Mouse (Mus musculus) midbrain, embryonic 12.5 days (tissue): ENCODE measurements at regions not wholly inside any gene's neighbourhood (a gene's known extent, or its start where the extent isn't known, plus 50 kb on each side); places are given as distances from the start of the nearest gene placed in this dataset.
A peak's percentile ranks its signal among the peaks of the same experiment; 100 is the strongest.
"Not testable (repeated sequence)": the region's sequence is repeated elsewhere in the genome, so short reads cannot be mapped to it uniquely, and the experiment has no call there.

Experiments
- ATAC-seq: fragments of 200-750 bp; cut with Nextera tagmentation; 2 replicates; pipeline ENCODE4 v1.8.0; 2017; ENCODE audit warnings: low read depth, moderate TSS enrichment, moderate library complexity; ENCODE audit not compliant: low FRiP score
- H3K27ac ChIP-seq: fragments of 300-500 bp; sonication (generic); replicated peaks from 2 replicates; pipeline ENCODE4 v1.5.1; 2016; ENCODE audit warnings: mild to moderate bottlenecking
- H3K27me3 ChIP-seq: fragments of 300-500 bp; sonication (generic); 2 replicates; pipeline ENCODE4 v1.6.1; 2016; ENCODE audit warnings: mild to moderate bottlenecking
- H3K36me3 ChIP-seq: fragments of 300-500 bp; sonication (generic); 2 replicates; pipeline ENCODE4 v1.6.1; 2016
- H3K4me1 ChIP-seq: fragments of 300-500 bp; sonication (generic); 2 replicates; pipeline ENCODE4 v1.6.1; 2016
- H3K4me2 ChIP-seq: fragments of 300-500 bp; sonication (generic); replicated peaks from 2 replicates; pipeline ENCODE4 v1.6.1; 2016; ENCODE audit warnings: mild to moderate bottlenecking, moderate library complexity
- H3K4me3 ChIP-seq: fragments of 300-500 bp; sonication (generic); 2 replicates; pipeline ENCODE4 v1.5.1; 2016; ENCODE audit warnings: mild to moderate bottlenecking
- H3K9ac ChIP-seq: fragments of 300-500 bp; sonication (generic); replicated peaks from 2 replicates; pipeline ENCODE4 v1.6.1; 2016; ENCODE audit warnings: mild to moderate bottlenecking, moderate library complexity
- H3K9me3 ChIP-seq: fragments of 300-500 bp; sonication (generic); 2 replicates; pipeline ENCODE4 v1.6.1; 2016; ENCODE audit warnings: mild to moderate bottlenecking
- WGBS: fragments of 180-500 bp; shearing (Covaris S2); methylation state at CpG from one replicate; pipeline ENCODE4 v1.1.7; 2016; 5-methylcytosine and 5-hydroxymethylcytosine counted together

DNA sequence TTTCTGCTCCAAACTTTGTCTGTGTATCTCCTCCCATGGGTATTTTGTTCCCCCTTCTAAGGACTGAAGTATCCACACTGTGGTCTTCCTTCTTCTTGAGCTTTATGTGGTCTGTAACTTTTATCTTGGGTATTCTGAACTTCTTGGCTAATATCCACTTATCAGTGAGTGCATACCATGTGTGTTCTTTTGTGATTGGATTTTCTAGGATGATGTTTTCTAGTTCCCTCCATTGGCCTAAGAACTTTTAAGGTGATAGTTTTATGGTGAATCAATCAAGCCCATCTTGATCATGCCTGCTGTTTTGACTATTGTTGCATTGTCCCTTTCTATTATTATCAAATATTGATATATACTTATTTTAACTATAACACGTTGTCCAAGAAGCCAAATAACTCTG lies 779.4 kb upstream of the Tpm3-rs7 start:
- not testable (repeated sequence) for H3K4me2 ChIP-seq, ATAC-seq, H3K36me3 ChIP-seq, H3K4me1 ChIP-seq, H3K9me3 ChIP-seq, H3K9ac ChIP-seq, H3K27me3 ChIP-seq, H3K4me3 ChIP-seq, H3K27ac ChIP-seq
- WGBS, result 78% methylated on average over 1 of the region's 1 CpGs

GRCm38 (mm10) chr14:112535914-112536313 lies 778.5 kb upstream of the Tpm3-rs7 start:
- no peak for ATAC-seq
- no peak overlapping the region for H3K4me2 ChIP-seq
- no peak overlapping the region for H3K4me3 ChIP-seq
- no peak overlapping the region for H3K9ac ChIP-seq
- no peak overlapping the region for H3K27ac ChIP-seq
- no peaks in the 10 kb centered on the region for H3K4me1 ChIP-seq
- WGBS, result 80% methylated on average over 3 of the region's 3 CpGs
- no peaks in the 10 kb centered on the region for H3K36me3 ChIP-seq
- H3K9me3 ChIP-seq, result no peaks in the 10 kb centered on the region
- H3K27me3 ChIP-seq, result no peaks in the 10 kb centered on the region

DNA sequence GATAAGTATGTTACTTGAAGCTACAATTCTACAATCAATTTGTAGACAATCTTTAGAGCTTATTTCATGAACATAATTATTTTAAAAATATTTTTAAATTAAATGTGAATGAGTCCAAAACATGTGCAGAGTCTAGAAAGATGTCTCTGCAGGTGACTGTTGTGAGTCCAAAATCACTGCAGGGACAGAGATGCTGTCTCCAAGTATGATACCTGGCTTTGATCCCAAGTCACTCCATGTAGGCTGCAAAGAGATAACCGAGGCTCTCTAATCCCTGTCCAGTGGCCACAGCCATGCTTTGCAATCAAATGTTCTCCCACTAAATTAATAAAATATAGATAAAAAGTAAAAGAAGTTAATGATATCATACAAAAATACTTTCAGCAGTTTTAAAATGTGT lies 772.1 kb upstream of the Tpm3-rs7 start:
- Histone ChIP-seq H3K36me3 (no peaks in the 10 kb centered on the region), H3K4me2 (no peak overlapping the region), H3K4me1 (no peaks in the 10 kb centered on the region), H3K27ac (no peak overlapping the region), H3K9me3 (no peaks in the 10 kb centered on the region), H3K27me3 (no peaks in the 10 kb centered on the region), H3K9ac (no peak overlapping the region), H3K4me3 (no peak overlapping the region)
- ATAC-seq, result no peak
- 92% methylated on average over 1 of the region's 1 CpGs for WGBS

- no peak for ATAC-seq
Measured at GRCm38 (mm10) chr14:112548798-112549197, 765.6 kb upstream of the Tpm3-rs7 start.

GRCm38 (mm10) chr14:112562246-112562645 lies 752.2 kb upstream of the Tpm3-rs7 start:
- 87% methylated on average over 2 of the region's 2 CpGs for WGBS
- no peak for ATAC-seq
- no peaks in the 10 kb centered on the region for H3K27me3 ChIP-seq
- no peak overlapping the region for H3K27ac ChIP-seq
- no peak overlapping the region for H3K4me2 ChIP-seq
- no peaks in the 10 kb centered on the region for H3K9me3 ChIP-seq
- H3K4me1 ChIP-seq, result no peaks in the 10 kb centered on the region
- H3K36me3 ChIP-seq, result no peaks in the 10 kb centered on the region
- no peak overlapping the region for H3K4me3 ChIP-seq
- H3K9ac ChIP-seq, result no peak overlapping the region

More at GRCm38 (mm10) chr14:112548798-112549197, 765.6 kb upstream of the Tpm3-rs7 start:
- Histone ChIP-seq H3K9ac (no peak overlapping the region), H3K4me3 (no peak overlapping the region), H3K36me3 (no peaks in the 10 kb centered on the region), H3K9me3 (no peaks in the 10 kb centered on the region), H3K27me3 (no peaks in the 10 kb centered on the region), H3K27ac (no peak overlapping the region), H3K4me1 (no peaks in the 10 kb centered on the region), H3K4me2 (no peak overlapping the region)
- 94% methylated on average over 6 of the region's 6 CpGs for WGBS

DNA sequence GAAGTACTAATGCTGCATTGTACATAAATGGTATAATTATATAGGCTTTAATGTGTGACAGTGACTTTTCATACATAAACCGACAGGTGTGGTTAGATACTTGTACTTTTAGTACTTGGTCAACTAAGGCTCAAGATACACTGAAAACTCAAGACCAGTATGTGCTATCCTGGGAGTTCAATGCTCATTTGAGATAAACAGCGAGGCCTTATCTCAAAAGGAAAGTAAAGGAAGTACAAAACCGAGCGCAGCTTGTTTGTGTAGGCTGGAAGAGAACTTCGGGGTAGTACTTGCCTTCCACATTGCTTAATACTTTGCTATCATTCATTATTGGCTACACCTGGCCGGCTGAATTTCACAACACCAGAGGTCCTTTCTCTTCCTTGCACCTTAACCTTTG lies 719.7 kb upstream of the Tpm3-rs7 start:
- Histone ChIP-seq H3K4me2 (no peak overlapping the region), H3K9ac (no peak overlapping the region), H3K4me3 (no peak overlapping the region), H3K36me3 (no peaks in the 10 kb centered on the region), H3K27ac (no peak overlapping the region), H3K9me3 (no peaks in the 10 kb centered on the region), H3K4me1 (no peaks in the 10 kb centered on the region), H3K27me3 (no peaks in the 10 kb centered on the region)
- no peak for ATAC-seq
- WGBS, result 88% methylated on average over 6 of the region's 6 CpGs

DNA sequence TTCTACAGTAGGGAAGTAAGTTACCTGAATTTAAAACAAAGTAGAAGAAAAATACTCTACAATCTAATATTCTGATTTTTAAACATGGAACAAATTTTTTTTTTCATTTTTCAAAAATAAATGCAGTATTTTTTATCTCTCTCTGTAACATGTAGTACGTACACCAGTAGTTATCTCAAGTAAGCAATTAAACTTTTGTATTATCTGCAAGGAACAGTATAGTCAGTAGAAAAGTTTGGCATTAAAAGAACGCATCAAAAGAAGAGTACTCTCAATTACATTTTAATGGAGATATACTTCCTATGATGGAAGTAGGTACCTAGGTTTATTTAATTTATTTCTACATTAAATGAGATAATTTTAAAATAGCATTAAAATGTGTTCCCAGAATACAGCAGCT lies 693.7 kb upstream of the Tpm3-rs7 start:
- Histone ChIP-seq H3K9me3 (no peaks in the 10 kb centered on the region), H3K4me3 (no peak overlapping the region), H3K27me3 (no peaks in the 10 kb centered on the region), H3K4me1 (no peaks in the 10 kb centered on the region), H3K9ac (no peak overlapping the region), H3K36me3 (no peaks in the 10 kb centered on the region), H3K27ac (no peak overlapping the region), H3K4me2 (no peak overlapping the region)
- WGBS, result 94% methylated on average over 2 of the region's 2 CpGs
- no peak for ATAC-seq

GRCm38 (mm10) chr14:112657634-112658033 lies 656.8 kb upstream of the Tpm3-rs7 start:
- no peaks in the 10 kb centered on the region for H3K36me3 ChIP-seq
- no peak overlapping the region for H3K4me3 ChIP-seq
- 81% methylated on average over 2 of the region's 2 CpGs for WGBS
- H3K4me1 ChIP-seq, result no peaks in the 10 kb centered on the region
- no peak overlapping the region for H3K27ac ChIP-seq
- no peak overlapping the region for H3K4me2 ChIP-seq
- H3K9ac ChIP-seq, result no peak overlapping the region
- ATAC-seq, result no peak
- no peaks in the 10 kb centered on the region for H3K27me3 ChIP-seq
- no peaks in the 10 kb centered on the region for H3K9me3 ChIP-seq

- 93% methylated on average over 1 of the region's 1 CpGs for WGBS
- Histone ChIP-seq H3K36me3 (no peaks in the 10 kb centered on the region), H3K4me2 (no peak overlapping the region), H3K9ac (no peak overlapping the region), H3K9me3 (no peaks in the 10 kb centered on the region), H3K27ac (no peak overlapping the region), H3K4me3 (no peak overlapping the region), H3K27me3 (no peaks in the 10 kb centered on the region), H3K4me1 (no peaks in the 10 kb centered on the region)
- no peak for ATAC-seq
Measured at GRCm38 (mm10) chr14:112659819-112660218, 654.6 kb upstream of the Tpm3-rs7 start.

DNA sequence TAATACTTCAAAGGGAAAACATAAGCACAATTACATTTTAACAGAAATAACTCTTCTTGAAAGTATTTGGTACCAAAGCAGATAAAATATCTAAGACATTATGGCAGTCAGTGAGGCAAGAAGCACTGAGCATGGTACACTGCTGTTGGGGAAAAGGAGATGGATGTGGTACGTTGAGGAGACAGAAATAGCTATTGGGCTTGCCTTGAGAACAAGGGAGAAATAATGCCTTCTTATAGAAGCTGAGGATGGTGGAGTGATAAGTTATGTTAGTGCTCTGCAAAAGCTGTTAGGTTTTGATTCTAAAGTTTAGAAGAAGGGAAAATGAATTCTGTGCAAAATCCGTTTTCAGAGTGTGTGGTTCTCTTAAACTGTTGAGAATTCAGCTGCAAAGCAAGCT lies 633.7 kb upstream of the Tpm3-rs7 start:
- H3K36me3 ChIP-seq, result no peaks in the 10 kb centered on the region
- H3K27me3 ChIP-seq, result no peaks in the 10 kb centered on the region
- WGBS, result 67% methylated on average over 2 of the region's 2 CpGs
- no peaks in the 10 kb centered on the region for H3K4me1 ChIP-seq
- H3K9ac ChIP-seq, result no peak overlapping the region
- no peak for ATAC-seq
- no peak overlapping the region for H3K27ac ChIP-seq
- no peaks in the 10 kb centered on the region for H3K9me3 ChIP-seq
- H3K4me2 ChIP-seq, result no peak overlapping the region
- H3K4me3 ChIP-seq, result no peak overlapping the region

DNA sequence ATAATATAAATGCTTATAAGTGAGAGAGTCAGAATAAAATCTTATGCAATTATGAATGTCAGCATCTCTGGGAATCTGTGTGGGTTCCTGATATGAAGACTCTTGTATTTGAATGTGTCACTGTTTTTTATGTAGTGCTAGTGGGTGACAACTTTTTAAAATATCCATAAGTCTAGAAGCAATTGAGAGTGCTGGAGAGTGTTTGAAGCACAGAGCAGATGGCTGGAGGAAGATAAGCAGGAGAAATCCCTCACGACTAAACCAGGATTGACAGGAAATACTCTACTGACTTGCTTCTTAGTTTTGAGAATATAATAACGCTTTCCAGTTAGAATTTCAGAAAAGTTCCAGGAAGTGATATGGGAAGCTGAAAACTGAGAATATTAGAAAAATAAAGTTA lies 628.4 kb upstream of the Tpm3-rs7 start:
- no peak overlapping the region for H3K27ac ChIP-seq
- ATAC-seq, result no peak

GRCm38 (mm10) chr14:112719513-112719912 lies 594.9 kb upstream of the Tpm3-rs7 start:
- no peak overlapping the region for H3K4me2 ChIP-seq

More for the DNA sequence above, 628.4 kb upstream of the Tpm3-rs7 start:
- H3K27me3 ChIP-seq, result no peaks in the 10 kb centered on the region
- 72% methylated on average over 2 of the region's 2 CpGs for WGBS
- no peak overlapping the region for H3K9ac ChIP-seq
- H3K9me3 ChIP-seq, result no peaks in the 10 kb centered on the region
- no peaks in the 10 kb centered on the region for H3K36me3 ChIP-seq
- H3K4me2 ChIP-seq, result no peak overlapping the region
- H3K4me1 ChIP-seq, result no peaks in the 10 kb centered on the region
- H3K4me3 ChIP-seq, result no peak overlapping the region

More at GRCm38 (mm10) chr14:112719513-112719912, 594.9 kb upstream of the Tpm3-rs7 start:
- peak; percentile 54 for ATAC-seq
- Histone ChIP-seq H3K27ac (no peak overlapping the region), H3K9ac (no peak overlapping the region), H3K27me3 (no peaks in the 10 kb centered on the region), H3K4me3 (no peak overlapping the region), H3K4me1 (no peaks in the 10 kb centered on the region), H3K9me3 (no peaks in the 10 kb centered on the region), H3K36me3 (no peaks in the 10 kb centered on the region)
- WGBS, result 70% methylated on average over 10 of the region's 10 CpGs
